Mouse (Mus musculus) kidney, embryonic 14.5 days (tissue): ENCODE measurements around the gene Elavl1. TPM values are rescaled to one million over a fixed set of nuclear protein-coding genes. Genes with fewer than 3 reads are reported as not detected.

Experiments
- ATAC-seq: fragments of 200-750 bp; cut with Nextera tagmentation; 2 replicates; pipeline ENCODE4 v1.8.0; 2017; ENCODE audit warnings: moderate number of reproducible peaks, mild to moderate bottlenecking, moderate TSS enrichment, moderate library complexity; ENCODE audit not compliant: low FRiP score, low TSS enrichment
- H3K27ac ChIP-seq: fragments of 300-500 bp; sonication (generic); 2 replicates; pipeline ENCODE4 v1.5.1; 2014; ENCODE audit warnings: low read depth, mild to moderate bottlenecking, low read length, moderate library complexity, mixed read lengths
- H3K27me3 ChIP-seq: fragments of 300-500 bp; sonication (generic); 2 replicates; pipeline ENCODE4 v1.6.1; 2014; ENCODE audit warnings: mild to moderate bottlenecking, low read length; ENCODE audit not compliant: control insufficient read depth, insufficient read depth
- H3K36me3 ChIP-seq: fragments of 300-500 bp; sonication (generic); 2 replicates; pipeline ENCODE4 v1.6.1; 2014; ENCODE audit warnings: low read length, mixed read lengths; ENCODE audit not compliant: control insufficient read depth, insufficient read depth
- H3K4me1 ChIP-seq: fragments of 300-500 bp; sonication (generic); 2 replicates; pipeline ENCODE4 v1.6.1; 2014; ENCODE audit warnings: low read length, mixed read lengths; ENCODE audit not compliant: control insufficient read depth, insufficient read depth
- H3K4me2 ChIP-seq: fragments of 300-500 bp; sonication (generic); replicated peaks from 2 replicates; pipeline ENCODE4 v1.6.1; 2014; ENCODE audit warnings: low read depth, mild to moderate bottlenecking, low read length
- H3K4me3 ChIP-seq: fragments of 300-500 bp; sonication (generic); 2 replicates; pipeline ENCODE4 v1.5.1; 2014; ENCODE audit warnings: mild to moderate bottlenecking, low read length
- H3K9ac ChIP-seq: fragments of 300-500 bp; sonication (generic); 2 replicates; pipeline ENCODE4 v1.6.1; 2014; ENCODE audit warnings: low read depth, mild to moderate bottlenecking, low read length, moderate library complexity
- H3K9me3 ChIP-seq: fragments of 300-500 bp; sonication (generic); 2 replicates; pipeline ENCODE4 v1.6.1; 2016; ENCODE audit warnings: low read length; ENCODE audit not compliant: control insufficient read depth
- WGBS: fragments of 180-500 bp; shearing (Covaris S2); extraction: QIAGEN DNeasy Blood & Tissue Kit; methylation state at CpG from one replicate; pipeline ENCODE4 v1.1.7; 2014; 5-methylcytosine and 5-hydroxymethylcytosine counted together
- polyA plus RNA-seq: library from polyadenylated mRNA; unstranded; fragments of >200 nt; fragmentation: Nextera tagmentation; extraction: Ambion mirVana; gene quantifications from 2 replicates; pipeline ENCODE4 v1.2.1, GENCODE M21; 2014

Elavl1 gene
- polyA plus RNA-seq, 1 experiment from 2014 or later: 312 TPM

DNA sequence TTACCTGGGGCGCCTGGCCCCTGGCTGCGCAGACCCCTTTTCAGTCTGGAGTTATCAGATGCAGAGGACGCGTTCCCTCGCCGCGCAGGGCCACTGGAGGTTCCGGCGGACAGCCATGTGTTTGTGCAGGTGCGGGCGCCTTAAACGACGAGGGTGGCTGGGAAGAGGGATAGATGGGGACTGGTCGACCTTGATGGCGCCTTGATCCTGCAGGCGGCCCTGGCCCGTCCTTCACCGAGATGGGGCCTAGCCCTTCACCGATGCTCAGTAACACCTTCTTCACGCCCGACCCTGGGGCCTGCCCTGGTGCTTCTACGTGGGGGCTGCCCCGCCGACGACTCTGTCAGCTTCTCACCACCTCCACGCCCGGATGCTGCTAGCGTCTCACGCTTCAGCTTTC is 76.0 kb downstream of the Elavl1 start:
- H3K9me3 ChIP-seq: no peaks in the 10 kb centered on the region
- H3K4me3 ChIP-seq: no peak overlapping the region
- H3K4me1 ChIP-seq: peaks cover 6% of the 10 kb centered on the region
- peaks cover 44% of the 10 kb centered on the region for H3K36me3 ChIP-seq
- H3K9ac ChIP-seq: no peak overlapping the region
- no peak for ATAC-seq
- peak overlapping the region; percentile 21; the same call in 1 of the 2 replicates for H3K4me2 ChIP-seq
- 12% methylated on average over 28 of the region's 29 CpGs for WGBS
- H3K27ac ChIP-seq: peak overlapping the region; percentile 17; the same call in 1 of the 2 replicates
- H3K27me3 ChIP-seq: no peaks in the 10 kb centered on the region

DNA sequence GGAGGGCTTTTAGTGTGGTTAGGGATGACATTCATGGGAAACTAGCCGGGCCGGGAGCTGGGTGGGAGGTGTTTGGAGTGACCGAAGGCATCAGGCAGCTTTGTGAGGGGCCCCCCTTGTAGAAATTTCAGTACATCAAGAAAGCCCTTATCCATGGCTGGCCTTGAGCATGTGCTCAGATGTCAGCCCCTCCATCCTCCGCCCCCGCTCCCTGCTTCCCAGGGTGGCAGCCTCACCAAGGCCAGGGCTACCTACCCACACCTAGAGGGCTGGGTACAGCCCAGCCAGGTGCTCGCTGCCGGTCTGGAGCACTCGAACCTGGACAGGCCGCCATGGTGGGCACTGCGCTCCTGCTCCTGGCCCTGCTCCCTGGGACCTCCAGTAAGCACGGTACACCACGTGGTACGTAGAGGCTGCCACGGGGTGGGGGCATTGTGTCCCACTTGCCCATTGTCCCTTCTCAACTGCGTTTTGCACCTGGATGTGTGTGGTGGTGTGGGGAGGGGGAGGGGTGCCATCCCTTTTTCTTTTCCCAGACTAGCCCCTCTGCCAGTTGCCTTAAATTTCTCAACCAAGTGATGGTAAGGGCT is 77.2 kb downstream of the Elavl1 start, which contains the start of gene Tgfbr3l:
Gene Tgfbr3l, plus strand, starts transcription at position 264 of the 590 bp plus-strand sequence.
- Histone ChIP-seq H3K4me3 (no peak within 1 kb of the TSS), H3K36me3 (peaks cover 55% of the 10 kb centered on the region), H3K9ac (no peak within 1 kb of the TSS), H3K4me1 (no peaks in the 10 kb centered on the region; the same call in 1 of the 2 replicates), H3K4me2 (0 out of 2 replicates have a peak within 1 kb of the TSS, but pooled peaks have one; percentile 21), H3K9me3 (no peaks in the 10 kb centered on the region), H3K27ac (peak within 1 kb of the TSS; percentile 17; the same call in 1 of the 2 replicates), H3K27me3 (no peaks in the 10 kb centered on the region)
- 86% methylated on average over 15 of the region's 15 CpGs for WGBS
- no peak for ATAC-seq

GRCm38 (mm10) chr8:4247241-4247640 is 78.0 kb downstream of the Elavl1 start:
- Histone ChIP-seq H3K27ac (no peak overlapping the region), H3K4me2 (no peak overlapping the region), H3K4me1 (no peaks in the 10 kb centered on the region; the same call in 1 of the 2 replicates), H3K9ac (no peak overlapping the region), H3K36me3 (peaks cover 63% of the 10 kb centered on the region), H3K4me3 (no peak overlapping the region), H3K9me3 (no peaks in the 10 kb centered on the region), H3K27me3 (no peaks in the 10 kb centered on the region)
- ATAC-seq: no peak
- 91% methylated on average over 8 of the region's 8 CpGs for WGBS

DNA sequence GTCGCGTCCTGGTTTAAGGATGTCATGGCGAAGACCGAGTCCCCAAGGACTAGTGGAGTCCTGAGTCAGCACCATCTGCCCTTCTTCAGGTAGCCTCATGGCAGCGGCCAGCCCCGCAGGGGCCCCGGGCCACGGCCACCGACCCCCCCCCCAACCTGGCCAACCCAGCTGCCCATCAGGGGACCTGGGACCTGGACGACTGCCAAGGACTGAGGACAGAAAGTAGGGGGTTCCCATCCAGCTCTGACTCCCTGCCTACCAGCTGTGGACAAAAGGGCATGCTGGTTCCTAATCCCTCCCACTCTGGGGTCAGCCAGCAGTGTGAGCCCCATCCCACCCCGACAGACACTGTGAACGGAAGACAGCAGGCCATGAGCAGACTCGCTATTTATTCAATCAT is 79.5 kb downstream of the Elavl1 start:
- 85% methylated on average over 13 of the region's 13 CpGs for WGBS
- no peak overlapping the region for H3K9ac ChIP-seq

GRCm38 (mm10) chr8:4245061-4245460 is 80.2 kb downstream of the Elavl1 start:
- ATAC-seq: no peak
- Histone ChIP-seq H3K36me3 (peaks cover 77% of the 10 kb centered on the region), H3K27ac (no peak overlapping the region), H3K4me3 (no peak overlapping the region), H3K9me3 (no peaks in the 10 kb centered on the region), H3K9ac (no peak overlapping the region), H3K4me1 (peaks cover 3% of the 10 kb centered on the region), H3K27me3 (no peaks in the 10 kb centered on the region), H3K4me2 (no peak overlapping the region)
- 93% methylated on average over 5 of the region's 5 CpGs for WGBS

More for the DNA sequence above, 79.5 kb downstream of the Elavl1 start:
- no peaks in the 10 kb centered on the region for H3K27me3 ChIP-seq
- no peak for ATAC-seq
- H3K4me3 ChIP-seq: no peak overlapping the region
- no peaks in the 10 kb centered on the region for H3K9me3 ChIP-seq
- H3K27ac ChIP-seq: no peak overlapping the region
- H3K4me2 ChIP-seq: no peak overlapping the region
- H3K36me3 ChIP-seq: peaks cover 77% of the 10 kb centered on the region
- H3K4me1 ChIP-seq: no peaks in the 10 kb centered on the region; the same call in 1 of the 2 replicates

GRCm38 (mm10) chr8:4239193-4239890 is 85.9 kb downstream of the Elavl1 start:
- peak overlapping the region; percentile 83 for H3K4me3 ChIP-seq
- H3K27me3 ChIP-seq: no peaks in the 10 kb centered on the region
- H3K9ac ChIP-seq: peak overlapping the region; percentile 81
- 11% methylated on average over 19 of the region's 19 CpGs for WGBS
- H3K9me3 ChIP-seq: no peaks in the 10 kb centered on the region
- peaks cover 11% of the 10 kb centered on the region for H3K4me1 ChIP-seq
- peak; percentile 5; the same call in 1 of the 2 replicates for ATAC-seq
- H3K27ac ChIP-seq: peak overlapping the region; percentile 86
- peaks cover 35% of the 10 kb centered on the region for H3K36me3 ChIP-seq
- peak overlapping the region; percentile 77 for H3K4me2 ChIP-seq

DNA sequence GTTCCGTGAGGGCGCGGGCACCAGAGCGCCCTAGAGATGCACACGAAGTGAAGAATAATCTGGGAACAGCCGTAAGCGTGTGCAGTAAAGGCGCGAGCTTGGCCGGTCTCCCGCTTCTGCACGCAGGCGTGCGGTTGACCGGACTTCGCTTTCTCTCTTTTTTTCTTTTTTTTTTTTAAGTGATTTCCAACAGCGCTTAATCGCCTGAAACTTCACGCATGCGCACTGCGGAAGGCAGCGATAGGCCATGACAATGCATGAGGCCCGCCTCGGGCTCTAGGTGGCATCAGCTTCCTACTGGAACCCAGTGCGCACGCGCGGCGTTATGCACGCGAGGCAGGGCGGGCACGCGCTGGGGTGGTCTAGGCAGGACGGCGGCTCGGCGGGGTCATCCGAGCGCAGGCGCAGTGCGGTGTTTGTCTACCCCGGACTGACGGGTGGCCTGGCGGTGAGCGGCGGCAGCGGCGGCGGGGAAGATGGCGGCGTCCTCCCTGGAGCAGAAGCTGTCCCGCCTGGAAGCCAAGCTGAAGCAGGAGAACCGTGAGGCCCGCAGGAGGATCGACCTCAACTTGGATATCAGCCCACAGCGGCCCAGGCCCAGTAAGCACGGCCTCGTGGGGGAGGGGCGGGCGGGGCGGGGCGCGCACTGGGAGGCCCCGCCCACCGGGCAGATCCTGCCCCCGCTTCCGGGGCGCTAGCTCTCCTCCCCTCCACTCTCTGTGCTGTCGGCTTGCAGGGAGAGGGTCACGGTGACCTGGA is 86.6 kb downstream of the Elavl1 start, which contains the start of the genes Map2k7 and Gm49320:
Gene Map2k7, plus strand, starts transcription at position 307 of the 759 bp plus-strand sequence.
Gene Gm49320, plus strand, starts transcription at position 432 of the 759 bp plus-strand sequence.
- peak; percentile 96 for ATAC-seq
- Histone ChIP-seq H3K36me3 (peaks cover 27% of the 10 kb centered on the region), H3K27ac (peak within 1 kb of the TSS; percentile 93), H3K27me3 (no peaks in the 10 kb centered on the region), H3K4me2 (peak within 1 kb of the TSS; percentile 77), H3K9ac (peak within 1 kb of the TSS; percentile 81), H3K4me1 (peaks cover 11% of the 10 kb centered on the region), H3K9me3 (no peaks in the 10 kb centered on the region), H3K4me3 (peak within 1 kb of the TSS; percentile 83)
- under 1% methylated on average over 61 of the region's 71 CpGs for WGBS

GRCm38 (mm10) chr8:4237814-4238433 is 87.3 kb downstream of the Elavl1 start:
- H3K4me2 ChIP-seq: peak overlapping the region; percentile 53
- peaks cover 11% of the 10 kb centered on the region for H3K4me1 ChIP-seq
- peak overlapping the region; percentile 65 for H3K9ac ChIP-seq
- WGBS: 23% methylated on average over 15 of the region's 15 CpGs
- ATAC-seq: no peak; the same call in none of the 2 replicates
- peak overlapping the region; percentile 93 for H3K27ac ChIP-seq
- H3K9me3 ChIP-seq: no peaks in the 10 kb centered on the region
- no peaks in the 10 kb centered on the region for H3K27me3 ChIP-seq
- H3K36me3 ChIP-seq: peaks cover 21% of the 10 kb centered on the region
- H3K4me3 ChIP-seq: peak overlapping the region; percentile 83
